Mouse (Mus musculus): ENCODE measurements at regions not wholly inside any gene's neighbourhood (a gene's known extent, or its start where the extent isn't known, plus 50 kb on each side); places are given as distances from the start of the nearest gene placed in this dataset.
"Not testable (repeated sequence)": the region's sequence is repeated elsewhere in the genome, so short reads cannot be mapped to it uniquely, and the experiment has no call there.

GRCm38 (mm10) chr10:111624021-111624420, 117.9 kb downstream of the Phlda1 start:
- ATAC-seq, result no peak
- no peak overlapping the region for H3K9ac ChIP-seq (ENCODE audit: low read depth, low read length)
- no peak overlapping the region for H3K27ac ChIP-seq (ENCODE audit: low read depth, low read length)
- H3K27me3 ChIP-seq (replicated peaks; ENCODE audit: control insufficient read depth, insufficient read depth, low read length), result no peaks in the 10 kb centered on the region
- WGBS, result 23% methylated on average over 2 of the region's 2 CpGs
- H3K36me3 ChIP-seq (ENCODE audit: control insufficient read depth, insufficient read depth, low read length), result no peaks in the 10 kb centered on the region
- peaks cover 4% of the 10 kb centered on the region for H3K4me1 ChIP-seq (ENCODE audit: control insufficient read depth, insufficient read depth, low read depth, low read length)
- no peaks in the 10 kb centered on the region for H3K9me3 ChIP-seq (ENCODE audit: control insufficient read depth, low read length)
- no peak overlapping the region for H3K4me2 ChIP-seq (ENCODE audit: low read length)
- H3K4me3 ChIP-seq (ENCODE audit: low read length), result no peak overlapping the region

DNA sequence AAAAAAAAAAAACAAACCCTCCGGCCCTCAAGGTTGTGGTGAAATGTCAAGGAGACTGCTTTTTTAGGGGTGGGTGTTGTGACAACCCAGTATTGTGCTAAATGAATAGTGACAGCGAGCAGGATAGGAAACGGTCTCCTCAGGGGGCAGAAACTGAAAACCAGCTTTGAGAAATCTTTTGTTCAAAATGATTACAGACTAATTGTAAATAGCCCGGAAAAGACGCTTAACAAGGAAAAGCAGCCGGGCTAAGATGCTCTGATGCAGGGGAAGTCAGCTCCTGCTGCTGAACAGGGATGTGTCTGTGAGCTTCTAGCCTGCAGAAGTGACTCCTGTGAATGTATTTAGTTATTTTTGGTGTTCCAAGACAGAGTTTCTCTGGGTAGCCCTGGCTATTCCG, 118.5 kb downstream of the Phlda1 start:
- Histone ChIP-seq H3K4me2 (ENCODE audit: low read length) (no peak overlapping the region), H3K27me3 (replicated peaks; ENCODE audit: control insufficient read depth, insufficient read depth, low read length) (no peaks in the 10 kb centered on the region), H3K9me3 (ENCODE audit: control insufficient read depth, low read length) (no peaks in the 10 kb centered on the region), H3K36me3 (ENCODE audit: control insufficient read depth, insufficient read depth, low read length) (no peaks in the 10 kb centered on the region), H3K27ac (ENCODE audit: low read depth, low read length) (no peak overlapping the region), H3K9ac (ENCODE audit: low read depth, low read length) (no peak overlapping the region), H3K4me1 (ENCODE audit: control insufficient read depth, insufficient read depth, low read depth, low read length) (peaks cover 4% of the 10 kb centered on the region), H3K4me3 (ENCODE audit: low read length) (no peak overlapping the region)
- ATAC-seq, result no peak
- WGBS, result 16% methylated on average over 7 of the region's 7 CpGs

- H3K4me2 ChIP-seq (ENCODE audit: low read length), result no peak overlapping the region
- no peaks in the 10 kb centered on the region for H3K36me3 ChIP-seq (ENCODE audit: control insufficient read depth, insufficient read depth, low read length)
- H3K9me3 ChIP-seq (ENCODE audit: control insufficient read depth, low read length), result no peaks in the 10 kb centered on the region
- no peak overlapping the region for H3K27ac ChIP-seq (ENCODE audit: low read depth, low read length)
- H3K4me3 ChIP-seq (ENCODE audit: low read length), result no peak overlapping the region
- no peak overlapping the region for H3K9ac ChIP-seq (ENCODE audit: low read depth, low read length)
- H3K4me1 ChIP-seq (ENCODE audit: control insufficient read depth, insufficient read depth, low read depth, low read length), result peaks cover 4% of the 10 kb centered on the region
- WGBS, result 95% methylated on average over 11 of the region's 11 CpGs
- H3K27me3 ChIP-seq (replicated peaks; ENCODE audit: control insufficient read depth, insufficient read depth, low read length), result no peaks in the 10 kb centered on the region
- ATAC-seq, result no peak
Measured at GRCm38 (mm10) chr10:111625573-111625972, 119.5 kb downstream of the Phlda1 start.

DNA sequence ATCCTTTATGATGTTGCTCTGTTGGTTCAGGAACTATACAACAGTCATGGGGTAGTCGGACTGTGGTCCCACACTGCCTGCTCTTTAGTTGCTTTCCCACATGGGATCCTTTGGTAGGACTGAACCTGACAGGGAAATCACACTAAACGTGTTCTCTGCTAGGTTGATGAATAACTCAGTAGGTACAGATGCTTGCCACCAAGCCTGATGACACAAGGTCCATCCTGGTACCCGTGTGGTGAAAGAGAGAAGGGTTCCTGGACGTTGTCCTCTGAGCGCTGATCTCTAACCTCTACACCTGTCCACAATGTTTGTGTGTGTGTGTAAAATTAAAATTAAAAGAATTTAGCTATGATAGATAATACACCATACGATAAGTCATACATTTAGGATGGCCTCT, 119.9 kb downstream of the Phlda1 start:
- H3K27ac ChIP-seq (ENCODE audit: low read depth, low read length), result no peak overlapping the region
- no peak for ATAC-seq
- H3K4me1 ChIP-seq (ENCODE audit: control insufficient read depth, insufficient read depth, low read depth, low read length), result peaks cover 4% of the 10 kb centered on the region
- no peaks in the 10 kb centered on the region for H3K9me3 ChIP-seq (ENCODE audit: control insufficient read depth, low read length)
- 98% methylated on average over 6 of the region's 6 CpGs for WGBS
- H3K36me3 ChIP-seq (ENCODE audit: control insufficient read depth, insufficient read depth, low read length), result no peaks in the 10 kb centered on the region
- no peak overlapping the region for H3K4me3 ChIP-seq (ENCODE audit: low read length)
- no peaks in the 10 kb centered on the region for H3K27me3 ChIP-seq (replicated peaks; ENCODE audit: control insufficient read depth, insufficient read depth, low read length)
- no peak overlapping the region for H3K4me2 ChIP-seq (ENCODE audit: low read length)
- H3K9ac ChIP-seq (ENCODE audit: low read depth, low read length), result no peak overlapping the region

GRCm38 (mm10) chr10:111636283-111636682, 130.2 kb downstream of the Phlda1 start:
- Histone ChIP-seq H3K9me3 (ENCODE audit: control insufficient read depth, low read length) (no peaks in the 10 kb centered on the region), H3K27me3 (replicated peaks; ENCODE audit: control insufficient read depth, insufficient read depth, low read length) (no peaks in the 10 kb centered on the region), H3K27ac (ENCODE audit: low read depth, low read length) (no peak overlapping the region), H3K4me1 (ENCODE audit: control insufficient read depth, insufficient read depth, low read depth, low read length) (no peaks in the 10 kb centered on the region), H3K4me3 (ENCODE audit: low read length) (no peak overlapping the region), H3K4me2 (ENCODE audit: low read length) (no peak overlapping the region), H3K36me3 (ENCODE audit: control insufficient read depth, insufficient read depth, low read length) (no peaks in the 10 kb centered on the region), H3K9ac (ENCODE audit: low read depth, low read length) (no peak overlapping the region)
- WGBS, result 61% methylated on average over 14 of the region's 14 CpGs
- no peak for ATAC-seq

- no peak for ATAC-seq
- Histone ChIP-seq H3K27me3 (replicated peaks; ENCODE audit: control insufficient read depth, insufficient read depth, low read length) (no peaks in the 10 kb centered on the region), H3K4me2 (ENCODE audit: low read length) (no peak overlapping the region), H3K4me3 (ENCODE audit: low read length) (no peak overlapping the region), H3K4me1 (ENCODE audit: control insufficient read depth, insufficient read depth, low read depth, low read length) (no peaks in the 10 kb centered on the region), H3K27ac (ENCODE audit: low read depth, low read length) (no peak overlapping the region), H3K9ac (ENCODE audit: low read depth, low read length) (no peak overlapping the region), H3K9me3 (ENCODE audit: control insufficient read depth, low read length) (no peaks in the 10 kb centered on the region), H3K36me3 (ENCODE audit: control insufficient read depth, insufficient read depth, low read length) (no peaks in the 10 kb centered on the region)
- WGBS, result 89% methylated on average over 12 of the region's 12 CpGs
Measured at GRCm38 (mm10) chr10:111637084-111637735, 131.1 kb downstream of the Phlda1 start.

DNA sequence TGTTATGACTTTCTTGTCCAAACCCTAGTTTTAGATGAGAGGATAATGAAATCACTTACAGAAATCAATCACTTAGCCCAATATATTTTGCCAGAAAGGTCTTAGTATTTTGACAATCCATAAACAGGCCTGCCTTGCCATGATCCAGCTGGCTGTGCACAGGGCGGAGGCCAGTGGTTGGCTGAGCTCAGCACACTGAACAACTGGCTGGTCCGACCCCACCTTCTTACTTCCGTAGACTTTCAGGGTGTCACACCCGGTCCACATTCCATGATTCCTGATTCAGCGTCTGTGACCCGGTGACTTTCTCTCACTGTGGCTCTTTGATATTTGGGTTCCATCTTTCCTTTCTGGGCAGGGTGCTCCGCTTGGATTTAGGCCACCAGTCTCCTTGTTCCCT, 133.8 kb downstream of the Phlda1 start:
- 99% methylated on average over 7 of the region's 7 CpGs for WGBS

DNA sequence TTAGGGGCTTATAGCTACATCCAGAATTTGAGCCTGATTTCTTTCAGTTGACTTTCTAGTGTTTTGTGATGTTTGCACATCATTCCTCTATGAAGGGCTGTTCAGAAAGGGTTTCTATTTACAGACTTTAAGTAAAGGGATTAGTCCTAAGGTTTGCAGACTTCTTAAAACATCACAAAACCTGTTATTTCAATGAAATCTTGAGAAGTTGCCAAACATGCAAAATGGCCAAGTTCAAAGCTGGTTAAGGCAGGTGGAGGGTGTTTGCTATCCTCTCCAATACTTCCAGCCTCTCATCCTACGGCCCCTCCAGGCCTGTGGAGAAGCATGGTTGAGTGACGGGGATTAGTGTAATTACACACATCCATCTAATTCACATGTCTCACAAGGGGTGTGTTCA, 136.6 kb downstream of the Phlda1 start:
- H3K9ac ChIP-seq (ENCODE audit: low read depth, low read length), result no peak overlapping the region
- no peak for ATAC-seq
- H3K36me3 ChIP-seq (ENCODE audit: control insufficient read depth, insufficient read depth, low read length), result no peaks in the 10 kb centered on the region
- H3K9me3 ChIP-seq (ENCODE audit: control insufficient read depth, low read length), result no peaks in the 10 kb centered on the region
- WGBS, result 72% methylated on average over 2 of the region's 2 CpGs
- H3K27ac ChIP-seq (ENCODE audit: low read depth, low read length), result no peak overlapping the region
- no peak overlapping the region for H3K4me3 ChIP-seq (ENCODE audit: low read length)
- no peaks in the 10 kb centered on the region for H3K4me1 ChIP-seq (ENCODE audit: control insufficient read depth, insufficient read depth, low read depth, low read length)
- H3K27me3 ChIP-seq (replicated peaks; ENCODE audit: control insufficient read depth, insufficient read depth, low read length), result no peaks in the 10 kb centered on the region
- no peak overlapping the region for H3K4me2 ChIP-seq (ENCODE audit: low read length)

More for the DNA sequence above, 133.8 kb downstream of the Phlda1 start:
- Histone ChIP-seq H3K27ac (ENCODE audit: low read depth, low read length) (no peak overlapping the region), H3K9ac (ENCODE audit: low read depth, low read length) (no peak overlapping the region), H3K4me3 (ENCODE audit: low read length) (no peak overlapping the region), H3K4me2 (ENCODE audit: low read length) (no peak overlapping the region), H3K27me3 (replicated peaks; ENCODE audit: control insufficient read depth, insufficient read depth, low read length) (no peaks in the 10 kb centered on the region), H3K36me3 (ENCODE audit: control insufficient read depth, insufficient read depth, low read length) (no peaks in the 10 kb centered on the region), H3K9me3 (ENCODE audit: control insufficient read depth, low read length) (no peaks in the 10 kb centered on the region), H3K4me1 (ENCODE audit: control insufficient read depth, insufficient read depth, low read depth, low read length) (no peaks in the 10 kb centered on the region)
- no peak for ATAC-seq

GRCm38 (mm10) chr10:111653773-111654172, 147.7 kb downstream of the Phlda1 start:
- not testable (repeated sequence) for H3K27me3 ChIP-seq (replicated peaks; ENCODE audit: control insufficient read depth, insufficient read depth, low read length); H3K4me2 ChIP-seq (ENCODE audit: low read length); H3K4me1 ChIP-seq (ENCODE audit: control insufficient read depth, insufficient read depth, low read depth, low read length); H3K4me3 ChIP-seq (ENCODE audit: low read length); H3K36me3 ChIP-seq (ENCODE audit: control insufficient read depth, insufficient read depth, low read length); H3K27ac ChIP-seq (ENCODE audit: low read depth, low read length); H3K9me3 ChIP-seq (ENCODE audit: control insufficient read depth, low read length); ATAC-seq; H3K9ac ChIP-seq (ENCODE audit: low read depth, low read length)
- 71% methylated on average over 2 of the region's 2 CpGs for WGBS

Data from hindbrain, embryonic 16.5 days (tissue).